Mouse (Mus musculus) right cerebral cortex, postnatal 36 days (tissue): Measurements from ENCODE around the gene Gemin5.
"Not testable (repeated sequence)": the region's sequence is repeated elsewhere in the genome, so short reads cannot be mapped to it uniquely, and the experiment has no call there.

Experiments
- DNase-seq, 2 experiments: peaks; one replicate each; pipeline ENCODE4 v3.0.0; 2022; ENCODE audit warnings: low spot score in 2 of 2, mixed read lengths in 1 of 2

Gemin5 gene

DNA sequence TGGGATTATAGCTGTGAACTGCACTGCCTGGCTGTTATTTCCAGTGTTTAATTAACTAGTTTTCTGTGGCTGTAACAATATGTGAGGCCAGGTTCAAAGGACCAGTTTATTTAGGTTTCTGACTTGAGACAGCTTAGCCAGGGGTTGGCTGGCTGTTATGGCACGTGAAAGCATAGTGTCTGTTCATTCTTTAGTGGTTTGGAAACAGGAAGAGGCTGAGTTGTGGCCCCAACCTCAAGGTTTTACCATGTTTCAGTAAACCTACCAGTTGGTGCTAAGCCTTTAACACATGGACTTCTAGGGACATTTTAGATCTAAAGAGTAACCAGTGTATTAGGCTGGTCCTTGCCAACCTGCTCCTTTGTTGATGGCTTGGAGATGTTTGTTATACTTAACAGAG lies 51.8 kb downstream of the Gemin5 start:
- no peak for DNase-seq

DNA sequence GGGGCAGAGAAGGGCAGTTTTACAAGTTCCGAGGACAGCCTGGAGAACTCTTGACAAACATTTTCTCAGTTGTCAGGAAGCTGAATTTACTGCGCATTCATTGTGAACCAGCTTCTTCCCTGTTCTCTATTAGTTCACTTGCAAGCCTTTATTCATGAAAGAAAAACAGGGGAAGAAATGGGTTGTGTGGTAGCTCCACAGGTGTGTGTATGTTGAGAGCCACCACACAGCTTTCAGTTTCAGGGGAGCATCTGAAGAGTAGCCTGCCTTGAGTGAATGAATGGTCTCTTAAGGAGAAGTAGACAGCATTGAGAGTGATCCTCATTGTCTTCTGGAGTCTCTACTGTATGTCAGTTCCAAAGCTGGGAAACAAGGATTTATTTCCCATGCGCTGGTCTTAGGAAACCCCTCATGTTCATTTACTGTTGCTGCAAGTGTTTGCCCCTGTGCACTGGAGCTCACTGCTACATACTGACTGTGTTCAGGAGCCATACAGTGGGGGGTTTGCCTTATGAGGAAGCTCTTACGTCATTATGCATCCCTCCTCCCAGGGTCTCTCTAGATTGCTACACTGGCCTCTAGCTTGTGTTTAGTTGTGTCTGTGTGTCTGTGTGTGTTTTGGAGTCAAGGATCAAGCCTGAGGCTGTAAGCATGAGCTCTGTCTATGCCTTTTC lies 60.5 kb downstream of the Gemin5 start:
- DNase-seq, result no peak

DNA sequence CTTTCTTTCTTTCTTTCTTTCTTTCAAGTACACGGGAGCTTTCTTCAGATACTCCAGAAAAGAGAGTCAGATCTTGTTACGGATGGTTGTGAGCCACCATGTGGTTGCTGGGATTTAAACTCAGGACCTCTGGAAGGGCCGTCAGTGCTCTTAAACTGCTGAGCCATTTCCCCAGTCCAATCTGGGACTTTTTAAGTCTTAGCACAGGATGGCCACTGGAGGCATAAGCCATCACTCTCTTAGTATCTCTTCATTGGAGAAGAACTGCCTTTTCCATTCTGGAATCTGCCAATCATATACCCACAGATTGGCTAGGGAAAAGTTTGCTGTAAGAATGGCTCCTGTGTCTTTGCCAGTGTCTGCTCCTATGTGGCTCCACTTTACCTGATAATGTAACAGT lies 61.3 kb downstream of the Gemin5 start:
- no peak for DNase-seq

DNA sequence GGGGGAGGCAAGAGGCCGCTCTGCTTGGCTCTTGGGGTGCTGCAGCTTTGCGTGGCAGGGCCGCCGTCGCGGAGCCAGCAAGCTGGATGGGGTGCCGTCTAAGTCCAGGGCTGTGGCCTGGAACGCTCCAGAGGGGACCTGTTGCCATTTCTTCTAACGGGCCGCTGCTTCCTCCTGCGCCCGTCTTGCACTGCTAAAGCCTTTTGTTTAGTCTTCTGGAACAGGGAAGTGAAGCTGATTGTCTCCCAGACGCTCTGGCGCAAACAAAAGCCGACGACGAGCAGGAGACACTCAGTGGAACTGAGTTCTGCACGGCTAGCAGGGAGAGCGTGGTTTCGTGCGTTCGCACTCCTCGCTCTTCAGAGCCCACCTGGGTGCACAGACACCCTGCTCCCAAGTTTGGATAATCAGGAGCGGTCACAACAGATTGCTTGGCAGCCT lies 64.0 kb downstream of the Gemin5 start:
- DNase-seq, result peak in 1 of 2 experiments; percentile 25

DNA sequence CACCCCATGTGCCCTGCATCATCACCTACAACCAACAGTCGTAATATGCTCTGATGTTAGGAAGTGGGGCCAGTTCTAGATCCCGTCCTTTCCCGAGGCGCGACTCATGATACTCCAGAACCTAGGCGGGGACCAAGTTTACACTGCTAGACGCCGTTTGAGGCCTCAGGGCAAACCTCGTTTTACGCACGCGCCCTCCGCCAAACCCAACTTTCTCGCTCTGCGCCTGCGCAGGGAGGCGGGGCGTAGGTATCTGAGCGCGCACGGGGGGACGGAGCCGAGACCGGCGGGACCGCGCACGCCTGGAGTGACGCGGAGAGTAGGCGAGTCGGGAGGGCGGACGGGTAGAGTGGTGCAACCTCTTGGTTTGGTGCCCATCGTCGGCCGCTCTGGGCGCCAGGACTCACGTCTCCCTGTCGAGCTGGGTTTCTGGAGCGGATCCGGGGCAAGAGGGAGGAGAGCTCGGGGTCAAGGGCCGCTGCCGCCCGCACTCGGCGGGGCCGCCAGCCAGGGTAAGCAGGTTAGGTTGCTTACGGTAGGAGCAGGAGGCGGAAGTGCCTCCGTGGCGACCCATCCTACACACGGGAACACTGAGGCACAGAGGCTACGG lies 64.5 kb downstream of the Gemin5 start, which contains the start of gene Cnot8:
TSS of gene Cnot8 (plus strand) at position 457 of the 610 bp plus-strand sequence.
- peak; percentile 98 to 99 for DNase-seq

DNA sequence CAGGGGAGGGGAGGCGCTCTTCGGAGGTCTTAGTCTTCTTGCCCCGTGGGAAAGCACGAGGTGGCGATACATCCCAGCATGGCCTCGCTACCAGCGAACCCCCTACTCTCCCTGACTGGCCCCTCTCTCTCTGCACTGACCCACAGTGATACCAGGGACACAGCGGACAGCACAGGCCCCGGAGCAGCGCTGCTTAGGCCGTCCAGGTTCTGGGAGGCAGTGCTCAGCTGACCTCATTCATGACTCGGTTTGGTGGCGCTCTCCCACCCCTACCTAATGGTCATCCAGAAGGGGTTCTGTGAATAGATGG lies 65.0 kb downstream of the Gemin5 start:
- no peak for DNase-seq

DNA sequence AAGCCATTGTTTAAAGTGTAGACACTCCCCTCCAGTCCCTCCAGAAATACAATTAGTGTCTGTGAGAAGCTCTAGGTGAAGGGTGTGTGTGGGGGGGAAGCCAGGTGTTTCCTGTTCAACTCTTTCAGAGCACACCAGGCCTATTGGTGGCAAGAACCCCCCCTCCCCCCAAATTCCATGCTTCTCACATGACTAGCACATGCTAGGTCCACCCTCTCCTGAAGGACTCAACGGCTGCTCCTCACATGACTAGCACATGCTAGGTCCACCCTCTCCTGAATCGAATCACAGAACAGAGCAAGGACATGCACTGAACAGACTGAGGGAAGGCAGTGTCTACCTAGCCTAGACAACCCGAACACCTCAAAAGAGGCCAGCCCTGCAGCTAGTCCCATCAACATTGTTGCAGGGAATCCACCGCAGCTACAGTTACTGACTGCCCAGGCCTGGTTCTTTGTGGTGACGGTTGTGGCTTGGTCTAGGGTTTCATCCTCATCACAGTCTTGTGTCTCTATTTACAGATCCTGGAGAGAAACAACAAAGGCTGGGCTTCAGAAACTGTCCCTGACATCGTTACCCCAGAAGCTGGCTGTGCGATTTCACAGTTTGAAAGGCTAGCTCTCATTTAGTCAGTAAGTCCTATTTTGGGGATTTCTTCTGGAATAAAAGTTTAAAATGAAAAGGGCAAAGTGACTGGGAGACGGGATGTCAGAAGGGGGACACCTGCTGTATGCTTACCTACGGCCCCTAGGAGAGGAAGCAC lies 65.6 kb downstream of the Gemin5 start:
- DNase-seq, result no peak

DNA sequence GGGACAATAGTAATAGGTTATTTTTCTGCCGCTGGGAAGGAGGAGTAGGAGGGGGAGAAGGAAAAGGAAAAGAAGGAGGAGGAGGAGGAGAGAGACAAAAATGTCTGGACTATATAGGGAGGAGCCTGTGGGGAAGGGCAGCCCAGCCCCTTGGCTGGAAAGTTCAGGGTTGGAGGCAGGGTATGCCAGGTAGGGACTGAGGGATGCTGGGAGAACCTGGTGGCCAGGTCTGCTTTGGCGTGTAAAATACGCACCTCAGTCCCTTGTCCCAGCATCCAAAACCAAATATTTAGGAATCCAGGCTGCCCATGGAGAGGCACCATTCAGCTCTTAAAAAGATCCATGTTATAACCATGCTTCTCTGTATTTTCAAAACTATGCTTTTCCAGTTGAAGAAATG lies 66.2 kb downstream of the Gemin5 start:
- no peak for DNase-seq

DNA sequence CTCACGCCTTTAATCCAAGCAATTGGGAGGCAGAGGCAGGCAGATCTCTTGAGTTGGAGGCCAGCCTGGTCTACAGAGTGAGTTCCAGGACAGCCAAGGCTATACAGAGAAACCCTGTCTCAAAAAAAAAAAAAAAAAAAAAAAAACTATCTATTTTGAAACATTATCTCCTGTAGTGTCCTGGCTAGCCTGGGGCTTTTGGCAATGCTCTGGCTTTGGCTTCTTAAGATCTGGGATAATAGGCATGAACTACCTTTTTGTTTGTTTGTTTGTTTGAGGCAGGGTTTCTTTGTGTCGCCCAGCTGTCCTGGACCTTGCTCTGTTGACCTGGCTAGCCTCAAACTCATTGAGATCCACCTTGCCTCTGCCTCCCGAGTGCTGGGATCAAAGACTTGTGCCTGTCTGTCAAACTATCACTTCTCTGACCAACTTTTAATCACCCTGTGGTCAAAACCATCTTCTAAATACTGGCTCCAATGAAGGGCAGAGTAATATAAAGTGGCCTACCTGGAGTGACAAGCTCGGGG lies 67.1 kb downstream of the Gemin5 start:
- no peak for DNase-seq

DNA sequence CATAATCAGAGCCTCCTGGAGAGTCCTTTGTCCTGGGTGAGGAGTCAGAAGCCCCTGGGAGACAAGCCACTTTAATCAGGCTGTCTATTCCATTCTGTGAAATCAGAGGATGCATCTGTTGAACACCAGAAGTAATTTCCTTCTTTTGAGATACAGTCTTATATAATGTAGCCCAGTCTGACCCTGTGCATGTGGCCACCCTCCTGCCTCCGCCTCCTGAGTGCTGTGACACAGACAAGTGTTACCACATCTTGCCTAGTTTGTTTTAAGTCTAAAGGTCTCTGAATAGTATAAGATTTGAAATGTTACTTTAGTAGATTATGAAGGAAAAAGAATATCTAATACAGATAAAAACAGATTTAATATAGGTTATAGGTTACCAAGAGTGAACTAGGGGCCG lies 68.3 kb downstream of the Gemin5 start:
- no peak for DNase-seq

DNA sequence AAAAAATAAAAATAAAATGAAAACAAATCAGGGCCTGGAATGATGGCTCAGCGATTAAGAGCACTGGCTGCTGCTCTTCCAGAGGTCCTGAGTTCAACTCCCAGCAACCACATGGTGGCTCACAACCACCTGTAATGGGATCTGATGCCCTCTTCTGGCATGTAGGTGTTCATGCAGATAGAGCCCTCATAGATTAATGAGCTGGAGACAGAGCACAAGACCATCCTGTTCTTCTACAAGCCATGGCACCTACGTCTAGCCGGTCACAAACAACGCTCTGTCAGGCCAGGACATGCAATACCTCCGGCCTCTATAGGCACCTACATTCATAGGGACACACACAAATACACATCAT lies 70.0 kb downstream of the Gemin5 start:
- not testable (repeated sequence) for DNase-seq

DNA sequence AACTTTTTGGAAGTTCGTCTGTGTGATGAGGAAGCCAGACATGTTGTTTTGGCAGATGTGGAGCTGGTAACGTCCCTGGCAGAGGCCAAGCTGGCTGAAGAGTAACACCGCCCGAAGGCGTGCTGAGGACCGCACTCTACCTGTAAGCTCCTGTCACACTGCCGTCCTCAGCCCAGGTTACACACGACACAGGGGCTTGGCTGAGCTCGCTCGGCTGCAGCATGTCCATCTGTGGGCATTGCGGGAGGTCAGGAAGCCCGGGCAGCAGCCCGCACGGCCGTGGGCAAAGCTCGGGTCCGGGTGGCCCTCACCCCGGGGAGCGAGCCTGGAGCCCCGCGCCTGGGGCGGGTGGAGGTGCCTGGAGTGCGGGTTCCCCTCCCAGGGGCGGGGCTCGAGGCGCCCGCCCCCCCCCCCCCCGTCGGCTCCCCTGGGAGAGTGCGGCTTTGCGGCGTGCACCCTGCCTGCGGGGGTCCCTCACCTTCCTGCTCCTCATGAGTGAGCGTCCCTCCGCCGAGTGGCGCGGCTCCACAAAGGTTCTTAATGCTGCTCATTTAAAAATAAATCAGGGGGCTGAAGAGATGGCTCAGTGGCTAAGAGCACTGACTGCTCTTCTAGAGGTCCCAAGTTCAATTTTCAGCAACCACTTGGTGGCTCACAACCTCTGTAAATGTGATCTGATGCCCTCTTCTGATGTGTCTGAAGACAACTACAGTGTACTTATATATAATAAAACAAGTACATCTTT lies 70.5 kb downstream of the Gemin5 start:
- DNase-seq, result no peak

DNA sequence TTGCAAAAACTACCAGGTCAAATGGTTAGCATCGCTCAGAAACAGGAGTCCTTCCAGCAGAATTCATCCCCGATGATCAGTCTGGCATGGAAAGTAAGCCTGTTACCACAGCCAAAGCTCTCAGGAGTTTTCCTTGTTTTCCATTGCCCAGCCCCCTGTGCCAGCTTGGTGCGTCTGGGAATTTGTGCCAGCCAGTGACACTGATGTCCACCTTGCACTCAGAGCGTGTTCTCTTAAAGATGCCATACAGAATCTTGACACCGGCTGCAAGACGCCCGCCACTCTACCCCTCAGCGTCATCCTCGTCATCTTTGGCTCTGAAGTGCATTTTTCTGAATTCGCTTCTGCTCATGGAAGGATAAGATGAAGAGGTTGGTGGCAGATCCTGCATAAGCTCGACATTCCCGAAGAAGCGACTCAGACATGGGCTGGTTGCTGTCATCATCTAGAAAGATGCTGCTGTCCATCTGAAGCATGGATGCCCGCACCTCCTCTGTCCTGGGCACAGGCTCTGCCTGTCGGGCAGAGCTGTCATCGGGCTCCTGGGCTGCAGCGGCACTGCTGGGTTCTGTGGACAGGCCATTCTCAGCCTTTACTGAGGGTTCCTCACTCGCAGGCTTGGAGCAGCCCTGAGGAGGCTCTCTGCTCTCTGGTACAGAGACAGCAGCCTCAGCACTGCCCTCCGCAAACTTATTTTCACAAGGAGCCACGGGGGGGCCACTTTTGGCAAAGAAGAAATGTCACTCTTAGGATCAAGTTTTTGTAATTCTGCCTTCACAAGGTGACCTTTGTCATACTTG lies 71.3 kb downstream of the Gemin5 start:
- DNase-seq, result no peak

DNA sequence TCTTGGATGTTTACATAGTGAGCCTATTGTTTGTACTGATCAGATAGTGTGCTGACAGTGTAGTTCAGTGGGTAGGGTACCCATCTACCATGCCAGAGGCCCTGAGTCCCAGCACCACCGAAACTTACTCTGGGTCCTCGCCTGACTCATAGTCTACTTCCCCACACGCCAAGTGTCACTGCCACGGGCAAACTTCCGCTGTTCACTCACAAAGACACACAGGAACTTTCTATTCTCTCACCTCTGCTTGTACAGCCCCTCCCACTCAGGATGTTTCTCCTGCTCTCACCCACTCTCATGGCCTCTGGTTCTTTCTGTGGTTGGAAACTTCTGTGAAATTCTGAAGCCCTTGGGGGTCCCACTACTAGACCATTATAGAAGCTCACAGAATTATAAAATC lies 72.2 kb downstream of the Gemin5 start:
- DNase-seq, result no peak

DNA sequence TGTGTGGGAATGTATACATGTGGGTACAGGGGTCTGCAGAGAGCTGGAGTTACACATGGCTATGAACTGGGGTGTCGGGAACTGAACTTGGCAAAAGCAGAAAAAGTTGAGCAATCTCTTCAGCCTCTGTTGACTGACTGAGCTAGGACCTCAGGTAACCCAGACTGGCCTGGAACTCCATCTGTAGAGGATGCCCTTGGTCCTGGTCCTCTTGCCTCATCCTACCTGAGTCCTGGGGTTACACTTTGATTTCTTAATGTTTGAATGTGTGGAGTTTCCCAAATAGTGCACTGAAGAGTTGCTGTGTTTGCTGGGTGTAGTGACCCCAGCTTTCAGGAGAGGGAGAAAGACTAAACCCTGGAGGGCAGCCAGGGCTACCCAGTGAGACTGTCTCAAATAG lies 72.8 kb downstream of the Gemin5 start:
- no peak for DNase-seq

DNA sequence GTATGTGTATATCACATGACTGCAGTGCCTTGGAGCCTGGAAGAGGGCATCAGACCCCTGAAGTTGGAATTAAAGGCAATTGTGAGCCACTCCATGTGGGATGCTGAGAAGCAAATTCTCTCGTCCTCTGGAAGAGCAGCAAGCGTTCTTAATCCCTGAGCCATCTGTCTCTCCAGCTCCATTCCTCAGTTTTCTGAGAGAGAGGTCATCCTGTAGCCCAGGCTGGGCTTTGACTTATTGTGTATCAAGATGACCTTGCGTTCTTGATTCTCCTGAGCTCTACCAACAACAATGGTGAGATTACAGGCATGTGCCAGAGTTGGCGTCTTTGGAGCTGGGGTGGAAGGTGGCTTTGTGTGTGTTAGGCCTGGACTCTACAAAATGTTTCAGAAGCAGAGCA lies 73.6 kb downstream of the Gemin5 start:
- DNase-seq, result no peak

DNA sequence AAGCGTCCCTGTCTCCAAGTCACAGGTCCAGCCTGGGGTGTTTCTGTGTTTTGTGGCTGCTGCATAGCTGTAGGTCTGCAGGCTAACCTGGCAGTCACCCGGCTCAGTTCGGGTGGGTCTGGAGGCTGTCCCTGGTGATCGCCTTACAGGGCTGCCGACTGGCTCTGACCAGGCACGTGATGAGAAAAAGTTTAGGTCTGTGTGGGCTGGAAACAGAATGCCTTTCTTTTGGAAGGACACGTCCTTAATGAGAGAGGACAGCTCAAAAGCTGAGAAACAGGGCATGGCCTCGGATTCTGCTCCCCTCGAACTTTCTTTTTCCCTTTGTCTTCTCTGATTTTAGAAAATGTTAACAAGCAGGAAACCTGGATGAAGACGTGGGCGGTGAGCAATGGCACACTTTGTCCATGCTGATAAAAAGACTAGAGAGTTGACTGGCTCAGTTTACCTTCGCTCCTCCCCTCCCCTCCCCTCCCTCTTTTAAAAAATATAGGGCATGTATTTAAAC lies 75.3 kb downstream of the Gemin5 start, which contains the start of gene Gm12248:
TSS of gene Gm12248 (minus strand) at position 114 of the 508 bp plus-strand sequence.
- no peak for DNase-seq

DNA sequence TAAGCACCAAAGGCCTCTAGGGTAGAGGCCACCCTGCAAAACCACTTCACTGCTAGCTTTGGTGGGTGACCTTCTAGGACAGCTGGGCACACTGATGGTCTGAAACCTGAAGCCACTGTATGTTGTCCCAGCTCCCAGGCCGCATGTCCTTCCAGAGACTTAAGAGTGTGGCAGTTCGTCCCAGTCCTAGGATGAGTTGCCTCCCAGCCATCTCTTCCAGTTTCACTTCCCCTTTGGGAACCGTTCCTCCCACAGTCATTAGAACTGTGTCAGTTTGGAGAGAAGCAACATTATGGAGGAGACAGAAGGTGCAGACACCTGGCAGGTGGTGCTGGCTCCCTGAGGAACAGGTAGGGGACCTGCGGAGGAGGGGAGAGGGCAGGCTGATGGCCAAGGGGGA lies 75.8 kb downstream of the Gemin5 start:
- DNase-seq, result no peak

DNA sequence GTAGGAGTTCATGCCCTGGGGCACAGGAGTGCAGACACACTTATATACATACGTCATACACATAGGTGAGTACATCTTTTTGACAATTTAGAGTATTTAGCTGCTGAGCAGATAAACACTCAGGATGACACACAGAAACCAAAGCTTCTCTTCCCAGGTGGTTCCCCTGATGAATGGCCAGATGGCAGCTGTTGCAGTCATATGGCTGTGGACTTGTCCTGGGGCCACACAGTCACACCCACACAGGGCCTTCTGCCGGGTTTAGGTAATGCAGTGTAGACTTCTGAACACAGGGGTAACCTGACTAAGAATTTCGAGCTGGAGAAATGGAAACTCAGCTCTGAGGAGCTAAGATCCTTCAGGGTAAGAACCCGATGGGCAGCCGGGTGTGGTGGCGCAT lies 86.6 kb downstream of the Gemin5 start:
- DNase-seq, result no peak

DNA sequence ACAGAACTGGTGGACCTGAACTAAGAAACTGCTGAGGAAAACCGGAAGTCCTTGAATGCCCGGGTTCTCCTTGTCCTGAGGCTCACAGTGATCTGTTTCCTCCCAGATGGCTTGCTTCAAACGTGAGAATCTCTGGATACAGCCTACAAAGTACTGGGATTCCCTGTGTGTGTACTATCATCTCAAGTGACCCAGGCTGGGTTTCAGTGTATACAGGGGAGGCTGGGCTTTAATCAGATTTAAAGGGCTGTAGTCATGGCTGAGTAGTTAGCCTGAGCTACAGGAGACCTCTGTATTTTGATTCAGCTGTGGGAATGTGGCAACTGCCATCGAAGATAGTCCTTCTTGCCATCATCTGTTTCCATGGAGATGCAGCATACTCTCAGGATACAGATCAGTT lies 91.1 kb downstream of the Gemin5 start:
- DNase-seq, result no peak

DNA sequence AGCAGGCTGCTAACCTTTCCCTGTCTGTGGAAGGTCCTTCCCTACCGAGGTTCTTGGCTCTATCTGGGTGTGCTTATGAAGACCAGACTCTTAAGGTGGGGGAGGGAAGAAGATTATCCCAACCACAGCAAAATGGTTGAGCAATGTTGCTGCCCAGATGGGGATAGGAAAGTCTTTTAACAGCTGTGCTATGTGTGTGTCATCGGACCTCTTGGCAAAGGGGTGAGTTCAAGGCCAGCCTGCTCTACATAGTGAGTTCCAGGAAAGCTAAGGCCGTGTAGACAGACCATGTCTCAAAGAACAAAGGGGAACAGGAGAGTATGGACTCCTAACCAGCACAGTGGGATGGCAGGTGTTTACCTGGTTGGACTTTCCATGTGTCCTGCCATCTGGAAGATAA lies 95.4 kb downstream of the Gemin5 start:
- DNase-seq, result no peak
